In the genomic region with DNA sequence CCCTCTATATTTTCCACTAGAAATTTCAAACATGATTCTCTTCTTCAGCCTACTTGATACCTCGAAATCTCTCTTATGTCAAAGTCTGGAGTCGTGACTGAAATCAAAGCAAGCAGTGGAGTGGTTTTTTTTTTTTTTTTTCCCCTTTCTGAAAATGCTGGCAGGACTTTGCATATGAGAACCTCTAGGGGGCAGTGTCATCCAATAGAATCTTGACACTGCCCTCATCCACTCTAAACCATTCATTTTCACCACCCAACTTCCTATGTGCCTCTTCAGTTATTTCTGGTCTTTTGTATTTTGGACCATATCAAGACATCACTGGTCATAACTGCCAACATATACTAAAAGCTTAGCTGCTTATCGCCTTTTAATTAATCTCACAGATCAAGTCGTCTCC, we compare ENCODE assay signal across 8 mouse cellular contexts. TPM values are rescaled to one million over a fixed set of nuclear protein-coding genes. Genes with fewer than 3 reads are reported as not detected.
DNase-seq lines count a peak whose midpoint lies in the region; ATAC-seq and TF ChIP-seq lines count a peak whose summit lies in the region.

No protein-coding gene starts in this region.

- H3K4me2 ChIP-seq in midbrain, embryonic 11.5 days = no peak overlapping the region
- H3K4me2 ChIP-seq in midbrain, embryonic 13.5 days (replicated peaks) = no peak overlapping the region
- H3K4me2 ChIP-seq in hindbrain, embryonic 14.5 days (replicated peaks) = no peak overlapping the region
- no peak overlapping the region for H3K4me2 ChIP-seq in stomach, postnatal 0 days (replicated peaks; ENCODE audit: low read depth)

- peak; percentile 91 for ATAC-seq in frontal cortex, adult (ENCODE audit: low TSS enrichment)
- ATAC-seq in midbrain, embryonic 11.5 days (ENCODE audit: low FRiP score) = 0 out of 2 replicates have a peak, but pooled peaks have one; percentile 52
- no peak for ATAC-seq in midbrain, embryonic 13.5 days
- ATAC-seq in hindbrain, embryonic 14.5 days (ENCODE audit: low FRiP score) = no peak
- ATAC-seq in stomach, postnatal 0 days (ENCODE audit: low FRiP score, low TSS enrichment) = no peak

- no peaks in the 10 kb centered on the region for H3K36me3 ChIP-seq in midbrain, embryonic 11.5 days (ENCODE audit: control insufficient read depth, insufficient read depth, low read length)
- H3K36me3 ChIP-seq in midbrain, embryonic 13.5 days = no peaks in the 10 kb centered on the region
- no peaks in the 10 kb centered on the region for H3K36me3 ChIP-seq in hindbrain, embryonic 14.5 days (replicated peaks; ENCODE audit: control insufficient read depth, insufficient read depth)
- no peaks in the 10 kb centered on the region for H3K36me3 ChIP-seq in stomach, postnatal 0 days (ENCODE audit: control insufficient read depth, insufficient read depth, low read length)

- no peak for DNase-seq in frontal cortex, postnatal 10 days (ENCODE audit: low spot score in 2 of 2)
- DNase-seq in midbrain, embryonic 11.5 days (ENCODE audit: low spot score, missing footprints) = peak; percentile 88
- peak; percentile 74 for DNase-seq in brain, embryonic 14.5 days (ENCODE audit: low read depth)
- peak; percentile 70 for DNase-seq in hindbrain, embryonic 14.5 days (ENCODE audit: low spot score)
- DNase-seq in stomach, postnatal 0 days (ENCODE audit: low spot score) = no peak
- no peak for DNase-seq in testis, postnatal 10 days (ENCODE audit: low spot score)

- 38% methylated on average over 4 of the region's 4 CpGs for WGBS in midbrain, embryonic 11.5 days
- WGBS in midbrain, embryonic 13.5 days = 45% methylated on average over 4 of the region's 4 CpGs
- WGBS in hindbrain, embryonic 14.5 days = 39% methylated on average over 4 of the region's 4 CpGs
- 36% methylated on average over 4 of the region's 4 CpGs for WGBS in stomach, postnatal 0 days

- no peaks in the 10 kb centered on the region for H3K27me3 ChIP-seq in midbrain, embryonic 11.5 days (ENCODE audit: control insufficient read depth, insufficient read depth, low read length)
- H3K27me3 ChIP-seq in midbrain, embryonic 13.5 days = no peaks in the 10 kb centered on the region
- no peaks in the 10 kb centered on the region for H3K27me3 ChIP-seq in hindbrain, embryonic 14.5 days (ENCODE audit: control insufficient read depth, insufficient read depth, low read length)
- no peaks in the 10 kb centered on the region for H3K27me3 ChIP-seq in stomach, postnatal 0 days (ENCODE audit: control insufficient read depth, insufficient read depth, low read length)

- H3K4me3 ChIP-seq in midbrain, embryonic 11.5 days (ENCODE audit: low read depth, low read length) = no peak overlapping the region
- H3K4me3 ChIP-seq in midbrain, embryonic 13.5 days (replicated peaks) = no peak overlapping the region
- H3K4me3 ChIP-seq in hindbrain, embryonic 14.5 days (replicated peaks; ENCODE audit: low read length) = no peak overlapping the region
- H3K4me3 ChIP-seq in stomach, postnatal 0 days (ENCODE audit: low read depth, low read length) = no peak overlapping the region

- H3K4me1 ChIP-seq in midbrain, embryonic 11.5 days (ENCODE audit: control insufficient read depth, insufficient read depth, low read length) = no peaks in the 10 kb centered on the region
- H3K4me1 ChIP-seq in midbrain, embryonic 13.5 days (replicated peaks) = no peaks in the 10 kb centered on the region
- no peaks in the 10 kb centered on the region for H3K4me1 ChIP-seq in hindbrain, embryonic 14.5 days (replicated peaks; ENCODE audit: control insufficient read depth, insufficient read depth, low read length)
- no peaks in the 10 kb centered on the region for H3K4me1 ChIP-seq in stomach, postnatal 0 days (replicated peaks; ENCODE audit: control insufficient read depth, insufficient read depth)

- TF ChIP-seq CTCF in brain, embryonic 14.5 days (IDR thresholded peaks at IDR 0.05; ENCODE audit: borderline replicate concordance, extremely low read depth, insufficient read depth, insufficient read length) = peak; percentile 59; the same call in 1 of the 2 replicates
- peak; percentile 78 for TF ChIP-seq CTCF in stomach, postnatal 0 days (IDR thresholded peaks at IDR 0.05; ENCODE audit: low read depth)

- TF ChIP-seq EP300 in stomach, postnatal 0 days (optimal IDR thresholded peaks at IDR 0.05) = no peak

- no peak overlapping the region for H3K9ac ChIP-seq in midbrain, embryonic 11.5 days (ENCODE audit: low read length)
- no peak overlapping the region for H3K9ac ChIP-seq in midbrain, embryonic 13.5 days (replicated peaks)
- no peak overlapping the region for H3K9ac ChIP-seq in hindbrain, embryonic 14.5 days
- no peak overlapping the region for H3K9ac ChIP-seq in stomach, postnatal 0 days (ENCODE audit: low read length)

- H3K27ac ChIP-seq in midbrain, embryonic 11.5 days (ENCODE audit: low read depth, low read length) = no peak overlapping the region
- H3K27ac ChIP-seq in midbrain, embryonic 13.5 days = no peak overlapping the region
- no peak overlapping the region for H3K27ac ChIP-seq in hindbrain, embryonic 14.5 days
- H3K27ac ChIP-seq in stomach, postnatal 0 days (replicated peaks) = no peak overlapping the region

- H3K9me3 ChIP-seq in midbrain, embryonic 11.5 days (ENCODE audit: control insufficient read depth, low read length) = no peaks in the 10 kb centered on the region
- no peaks in the 10 kb centered on the region for H3K9me3 ChIP-seq in midbrain, embryonic 13.5 days
- no peaks in the 10 kb centered on the region for H3K9me3 ChIP-seq in hindbrain, embryonic 14.5 days (ENCODE audit: control insufficient read depth, low read length)
- H3K9me3 ChIP-seq in stomach, postnatal 0 days (ENCODE audit: control insufficient read depth, low read length) = no peaks in the 10 kb centered on the region

- TF ChIP-seq POLR2A in brain, embryonic 14.5 days (IDR thresholded peaks at IDR 0.05; ENCODE audit: borderline replicate concordance, extremely low read depth, insufficient read depth, insufficient read length, poor library complexity, severe bottlenecking) = no peak

RNA-seq across cellular contexts. Expression of gene Ccl28, which starts 16.9 kb away (rescaled TPM):
- 0.10 and 0.17 TPM in 2 replicates for polyA plus RNA-seq in midbrain, embryonic 11.5 days (2014; fragmentation: Nextera tagmentation; extraction: Ambion mirVana)
- 0.13 and 0.57 TPM in 2 replicates for polyA plus RNA-seq in midbrain, embryonic 13.5 days (2015; fragmentation: Nextera tagmentation; extraction: Ambion mirVana)
- 0.29 and 0.30 TPM in 2 replicates for polyA plus RNA-seq in brain, embryonic 14.5 days (2012; rRNA removed)
- 0.40 and 0.53 TPM in 2 replicates for polyA plus RNA-seq in hindbrain, embryonic 14.5 days (2014; fragmentation: Nextera tagmentation; extraction: Ambion mirVana)
- polyA plus RNA-seq in stomach, postnatal 0 days (2015; fragmentation: Nextera tagmentation; extraction: Ambion mirVana) = 0.10 and 0.31 TPM in 2 replicates

RNA-seq across cellular contexts. Expression of gene Hmgcs1, which starts 49.7 kb away (rescaled TPM):
- 516 and 569 TPM in 2 replicates for polyA plus RNA-seq in midbrain, embryonic 11.5 days (2014; fragmentation: Nextera tagmentation; extraction: Ambion mirVana)
- 455 and 504 TPM in 2 replicates for polyA plus RNA-seq in midbrain, embryonic 13.5 days (2015; fragmentation: Nextera tagmentation; extraction: Ambion mirVana)
- 234 and 317 TPM in 2 replicates for polyA plus RNA-seq in brain, embryonic 14.5 days (2012; rRNA removed)
- 533 and 643 TPM in 2 replicates for polyA plus RNA-seq in hindbrain, embryonic 14.5 days (2014; fragmentation: Nextera tagmentation; extraction: Ambion mirVana)
- polyA plus RNA-seq in stomach, postnatal 0 days (2015; fragmentation: Nextera tagmentation; extraction: Ambion mirVana) = 131 and 140 TPM in 2 replicates

Comparison
In these comparisons a context has a peak if more than half of its experiments do, and no peak if none do; other contexts are left out.
1. ATAC-seq: peak in frontal cortex, adult (single experiment) and midbrain, embryonic 11.5 days (single experiment); none in midbrain, embryonic 13.5 days (single experiment), hindbrain, embryonic 14.5 days (single experiment) and stomach, postnatal 0 days (single experiment).
2. DNase-seq: peak in midbrain, embryonic 11.5 days (single experiment), brain, embryonic 14.5 days (single experiment) and hindbrain, embryonic 14.5 days (single experiment); none in frontal cortex, postnatal 10 days (0 of 2), stomach, postnatal 0 days (single experiment) and testis, postnatal 10 days (single experiment).